ENCODE assay signal across 22 mouse cellular contexts in the genomic region with DNA sequence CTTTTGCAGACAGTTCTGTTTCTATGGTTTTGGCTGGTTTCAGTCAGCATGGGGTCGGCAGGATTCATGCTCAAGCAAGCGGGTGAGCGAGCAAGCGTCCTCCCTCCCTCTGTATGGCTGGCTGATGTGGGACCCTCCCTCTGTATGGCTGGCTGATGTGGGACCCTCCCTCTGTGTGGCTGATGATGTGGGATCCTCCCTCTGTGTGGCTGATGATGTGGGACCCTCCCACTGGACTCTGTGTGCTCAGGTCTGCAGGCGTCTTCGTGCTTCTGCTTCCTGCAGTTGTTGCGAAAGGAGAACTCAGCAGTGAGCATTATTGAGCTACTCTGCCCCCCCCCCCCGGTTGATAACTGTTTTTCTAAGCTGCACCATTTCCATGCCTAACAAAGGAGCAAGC. TPM values are rescaled to one million over a fixed set of nuclear protein-coding genes. Genes with fewer than 3 reads are reported as not detected.
DNase-seq lines count a peak whose midpoint lies in the region; ATAC-seq and TF ChIP-seq lines count a peak whose summit lies in the region.
"Had no signal": no experiment of that assay in that cellular context is flagged by ENCODE, and none has a peak within 500 bp of the region (broad histone marks: within the 10 kb centered on the region; RNA-seq: fewer than 3 reads in every experiment).

No protein-coding gene starts in this region.

- no peak for DNase-seq in forebrain, postnatal 0 days
- no peak for DNase-seq in forebrain, embryonic 11.5 days (ENCODE audit: low spot score)
- DNase-seq in kidney, postnatal 0 days (ENCODE audit: low spot score), result peak; percentile 31
- DNase-seq in kidney, adult 2 months, result no peak
- no peak for DNase-seq in liver, postnatal 0 days
- DNase-seq: adrenal gland, postnatal 14 days; gastrocnemius, adult 2 months; heart, postnatal 10 days; lung, embryonic 14.5 days; lung, postnatal 36 days; right cerebral cortex, postnatal 14 days; spleen, adult 18-20 months; thymus, postnatal 36 days had no signal

- peak; percentile 36; the same call in 1 of the 2 replicates for ATAC-seq in forebrain, postnatal 0 days
- no peak for ATAC-seq in forebrain, embryonic 11.5 days (replicated peaks; ENCODE audit: low FRiP score)
- ATAC-seq in kidney, postnatal 0 days (replicated peaks; ENCODE audit: low FRiP score, low read depth), result peak; percentile 58; the same call in 1 of the 2 replicates
- ATAC-seq in granulocyte monocyte progenitor cell, adult 5-6 weeks (replicated peaks; ENCODE audit: poor library complexity, severe bottlenecking), result peak; percentile 95
- no peak for ATAC-seq in CD4-positive, CD25-positive, alpha-beta regulatory T cell, adult 4 months
- ATAC-seq in liver, postnatal 0 days, result no peak
- ATAC-seq: intestine, postnatal 0 days; liver, embryonic 12.5 days had no signal

- H3K4me2 ChIP-seq in forebrain, postnatal 0 days (ENCODE audit: low read depth), result no peak overlapping the region
- no peak overlapping the region for H3K4me2 ChIP-seq in forebrain, embryonic 11.5 days (ENCODE audit: low read depth, low read length, severe bottlenecking)
- no peak overlapping the region for H3K4me2 ChIP-seq in kidney, postnatal 0 days (ENCODE audit: low read length)
- no peak overlapping the region for H3K4me2 ChIP-seq in liver, postnatal 0 days (ENCODE audit: low read depth, low read length)
- H3K4me2 ChIP-seq: embryonic facial prominence, embryonic 13.5 days; heart, embryonic 11.5 days; hindbrain, embryonic 15.5 days; limb, embryonic 12.5 days; liver, embryonic 12.5 days; lung, embryonic 14.5 days had no signal

- no peak for TF ChIP-seq CTCF in forebrain, postnatal 0 days (IDR thresholded peaks at IDR 0.05; ENCODE audit: low read depth)
- TF ChIP-seq CTCF in kidney, postnatal 0 days (IDR thresholded peaks at IDR 0.05; ENCODE audit: low read depth), result no peak
- no peak for TF ChIP-seq CTCF in kidney, adult 2 months (conservative IDR thresholded peaks at IDR 0.05; ENCODE audit: insufficient read depth, insufficient read length, low read depth, low read length)
- no peak for TF ChIP-seq CTCF in E14TG2a.4 (conservative IDR thresholded peaks at IDR 0.05; ENCODE audit: low read length)
- no peak for TF ChIP-seq CTCF in liver, postnatal 0 days (IDR thresholded peaks at IDR 0.05; ENCODE audit: low read depth)

- no peak for TF ChIP-seq POLR2A in kidney, adult 2 months (IDR thresholded peaks at IDR 0.05; ENCODE audit: low read depth, low read length)

- no peaks in the 10 kb centered on the region for H3K9me3 ChIP-seq in forebrain, postnatal 0 days (ENCODE audit: low read length)
- H3K9me3 ChIP-seq in forebrain, embryonic 11.5 days (ENCODE audit: control insufficient read depth, low read length), result no peaks in the 10 kb centered on the region
- H3K9me3 ChIP-seq in kidney, postnatal 0 days (replicated peaks; ENCODE audit: low read length), result no peaks in the 10 kb centered on the region
- no peaks in the 10 kb centered on the region for H3K9me3 ChIP-seq in E14TG2a.4 (ENCODE audit: low read length)
- H3K9me3 ChIP-seq in liver, postnatal 0 days (ENCODE audit: low read length), result no peaks in the 10 kb centered on the region
- H3K9me3 ChIP-seq: embryonic facial prominence, embryonic 13.5 days; hindbrain, embryonic 15.5 days; limb, embryonic 12.5 days; liver, embryonic 12.5 days had no signal

- H3K4me3 ChIP-seq in forebrain, postnatal 0 days (ENCODE audit: low read depth, low read length), result no peak overlapping the region
- H3K4me3 ChIP-seq in forebrain, embryonic 11.5 days (ENCODE audit: low read depth, low read length), result no peak overlapping the region
- no peak overlapping the region for H3K4me3 ChIP-seq in kidney, postnatal 0 days (replicated peaks; ENCODE audit: low read depth, low read length)
- no peak overlapping the region for H3K4me3 ChIP-seq in kidney, adult 2 months (ENCODE audit: insufficient read depth, low read depth, low read length)
- peak overlapping the region; percentile 17; the same call in 1 of the 2 replicates for H3K4me3 ChIP-seq in E14TG2a.4 (replicated peaks; ENCODE audit: low read length)
- H3K4me3 ChIP-seq in liver, postnatal 0 days (ENCODE audit: low read depth, low read length), result no peak overlapping the region
- H3K4me3 ChIP-seq: embryonic facial prominence, embryonic 13.5 days; gastrocnemius, adult 2 months; hindbrain, embryonic 15.5 days; limb, embryonic 12.5 days; liver, embryonic 12.5 days had no signal

- no peaks in the 10 kb centered on the region for H3K27me3 ChIP-seq in forebrain, postnatal 0 days (ENCODE audit: insufficient read depth, low read length)
- no peaks in the 10 kb centered on the region for H3K27me3 ChIP-seq in forebrain, embryonic 11.5 days (ENCODE audit: control insufficient read depth, insufficient read depth, low read length)
- no peaks in the 10 kb centered on the region for H3K27me3 ChIP-seq in kidney, postnatal 0 days (ENCODE audit: insufficient read depth, low read length)
- no peaks in the 10 kb centered on the region for H3K27me3 ChIP-seq in kidney, adult 2 months (replicated peaks; ENCODE audit: control insufficient read depth, insufficient read depth, low read length)
- no peaks in the 10 kb centered on the region for H3K27me3 ChIP-seq in E14TG2a.4 (ENCODE audit: insufficient read depth, low read length)
- H3K27me3 ChIP-seq in liver, postnatal 0 days (ENCODE audit: insufficient read depth, low read length), result peaks cover 26% of the 10 kb centered on the region; the same call in 1 of the 2 replicates
- H3K27me3 ChIP-seq: embryonic facial prominence, embryonic 13.5 days; hindbrain, embryonic 15.5 days; limb, embryonic 12.5 days had no signal

- H3K36me3 ChIP-seq in forebrain, postnatal 0 days (ENCODE audit: insufficient read depth), result no peaks in the 10 kb centered on the region; the same call in 1 of the 2 replicates
- H3K36me3 ChIP-seq in forebrain, embryonic 11.5 days (ENCODE audit: control insufficient read depth, insufficient read depth, low read length), result no peaks in the 10 kb centered on the region
- 0 out of 2 replicates have a peak, but pooled peaks cover 4% of the 10 kb centered on the region for H3K36me3 ChIP-seq in kidney, postnatal 0 days (ENCODE audit: insufficient read depth, low read length)
- no peaks in the 10 kb centered on the region for H3K36me3 ChIP-seq in kidney, adult 2 months (ENCODE audit: control insufficient read depth, insufficient read depth, low read length)
- H3K36me3 ChIP-seq in E14TG2a.4 (ENCODE audit: insufficient read depth, low read length), result peaks cover 28% of the 10 kb centered on the region; the same call in 1 of the 2 replicates
- H3K36me3 ChIP-seq in liver, postnatal 0 days (replicated peaks; ENCODE audit: insufficient read depth, low read length), result no peaks in the 10 kb centered on the region
- H3K36me3 ChIP-seq: hindbrain, embryonic 15.5 days; limb, embryonic 12.5 days; liver, embryonic 12.5 days had no signal

- H3K27ac ChIP-seq in forebrain, postnatal 0 days (ENCODE audit: low read depth, low read length), result no peak overlapping the region
- H3K27ac ChIP-seq in forebrain, embryonic 11.5 days (ENCODE audit: low read depth, low read length), result no peak overlapping the region
- 0 out of 2 replicates have a peak overlapping the region, but pooled peaks have one; percentile 5 for H3K27ac ChIP-seq in kidney, postnatal 0 days
- H3K27ac ChIP-seq in kidney, adult 2 months (ENCODE audit: insufficient read depth, low read depth, low read length), result no peak overlapping the region
- H3K27ac ChIP-seq in liver, postnatal 0 days (ENCODE audit: low read depth), result no peak overlapping the region
- H3K27ac ChIP-seq: embryonic facial prominence, embryonic 13.5 days; hindbrain, embryonic 15.5 days; limb, embryonic 12.5 days; liver, embryonic 12.5 days had no signal

- no peak for TF ChIP-seq EP300 in liver, postnatal 0 days (IDR thresholded peaks at IDR 0.05; ENCODE audit: low read depth)

- no peaks in the 10 kb centered on the region for H3K4me1 ChIP-seq in forebrain, postnatal 0 days (ENCODE audit: insufficient read depth)
- no peaks in the 10 kb centered on the region; the same call in 1 of the 2 replicates for H3K4me1 ChIP-seq in forebrain, embryonic 11.5 days (replicated peaks; ENCODE audit: control insufficient read depth, insufficient read depth, low read length)
- H3K4me1 ChIP-seq in kidney, postnatal 0 days (replicated peaks; ENCODE audit: insufficient read depth, low read length), result no peaks in the 10 kb centered on the region
- H3K4me1 ChIP-seq in kidney, adult 2 months (ENCODE audit: control insufficient read depth, insufficient read depth, low read length), result no peaks in the 10 kb centered on the region; the same call in 1 of the 2 replicates
- peaks cover 37% of the 10 kb centered on the region for H3K4me1 ChIP-seq in E14TG2a.4 (replicated peaks; ENCODE audit: low read depth, low read length)
- no peaks in the 10 kb centered on the region for H3K4me1 ChIP-seq in liver, postnatal 0 days (ENCODE audit: insufficient read depth)
- H3K4me1 ChIP-seq: limb, embryonic 12.5 days; liver, embryonic 12.5 days had no signal

- no peak overlapping the region for H3K9ac ChIP-seq in forebrain, postnatal 0 days
- H3K9ac ChIP-seq in forebrain, embryonic 11.5 days (ENCODE audit: low read length), result no peak overlapping the region
- no peak overlapping the region for H3K9ac ChIP-seq in kidney, postnatal 0 days (ENCODE audit: low read depth, low read length)
- H3K9ac ChIP-seq in liver, postnatal 0 days (replicated peaks), result no peak overlapping the region
- H3K9ac ChIP-seq: embryonic facial prominence, embryonic 13.5 days; hindbrain, embryonic 15.5 days; limb, embryonic 12.5 days; liver, embryonic 12.5 days; lung, embryonic 14.5 days had no signal

- WGBS in forebrain, postnatal 0 days, result 57% methylated on average over 8 of the region's 8 CpGs
- WGBS in forebrain, embryonic 11.5 days, result 66% methylated on average over 8 of the region's 8 CpGs
- WGBS in kidney, postnatal 0 days, result 50% methylated on average over 8 of the region's 8 CpGs
- 66% methylated on average over 8 of the region's 8 CpGs for WGBS in kidney, adult 2 months
- 45% methylated on average over 8 of the region's 8 CpGs for WGBS in liver, postnatal 0 days (ENCODE audit: insufficient replicate concordance)

RNA-seq across cellular contexts. Expression of a gene that starts 30.6 kb away (rescaled TPM):
- total RNA-seq in forebrain, postnatal 0 days (2014; rRNA removed), result 26.1 and 36.1 TPM in 2 replicates
- 7.2 and 10.5 TPM in 2 replicates for polyA plus RNA-seq in forebrain, postnatal 0 days (2015; fragmentation: Nextera tagmentation; extraction: Ambion mirVana)
- polyA plus RNA-seq in forebrain, embryonic 11.5 days (2014; fragmentation: Nextera tagmentation; extraction: Ambion mirVana), result 18.5 and 18.9 TPM in 2 replicates
- 24.0 and 24.5 TPM in 2 replicates for polyA plus RNA-seq in kidney, postnatal 0 days (2015; fragmentation: Nextera tagmentation; extraction: Ambion mirVana)
- 176 and 271 TPM in 2 replicates for polyA plus RNA-seq in kidney, adult 2 months (2012; rRNA removed)
- 19.8 and 22.8 TPM in 2 replicates for total RNA-seq in granulocyte monocyte progenitor cell, adult 5-6 weeks (2014; fragmentation: Nextera tagmentation)
- 14.3 and 18.7 TPM in 2 replicates for total RNA-seq in granulocyte monocyte progenitor cell, adult 5-6 weeks (2017)
- 1 to 10 TPM; 6.4 to 7.4 TPM for polyA plus RNA-seq in CD4-positive, CD25-positive, alpha-beta regulatory T cell, adult 4 months (2017; shearing (Covaris generic))
- 0.90 and 1.1 TPM in 2 replicates for polyA plus RNA-seq in liver, postnatal 0 days (2015; fragmentation: Nextera tagmentation; extraction: Ambion mirVana)

Comparison
In these comparisons a context has a peak if more than half of its experiments do, and no peak if none do; other contexts are left out.
1. ATAC-seq: peak in forebrain, postnatal 0 days (single experiment), kidney, postnatal 0 days (single experiment) and granulocyte monocyte progenitor cell, adult 5-6 weeks (single experiment); none in forebrain, embryonic 11.5 days (single experiment), CD4-positive, CD25-positive, alpha-beta regulatory T cell, adult 4 months (single experiment) and liver, postnatal 0 days (single experiment).